Mouse (Mus musculus): Measurements from ENCODE around the gene Ccnt1.

Gene Ccnt1

DNA sequence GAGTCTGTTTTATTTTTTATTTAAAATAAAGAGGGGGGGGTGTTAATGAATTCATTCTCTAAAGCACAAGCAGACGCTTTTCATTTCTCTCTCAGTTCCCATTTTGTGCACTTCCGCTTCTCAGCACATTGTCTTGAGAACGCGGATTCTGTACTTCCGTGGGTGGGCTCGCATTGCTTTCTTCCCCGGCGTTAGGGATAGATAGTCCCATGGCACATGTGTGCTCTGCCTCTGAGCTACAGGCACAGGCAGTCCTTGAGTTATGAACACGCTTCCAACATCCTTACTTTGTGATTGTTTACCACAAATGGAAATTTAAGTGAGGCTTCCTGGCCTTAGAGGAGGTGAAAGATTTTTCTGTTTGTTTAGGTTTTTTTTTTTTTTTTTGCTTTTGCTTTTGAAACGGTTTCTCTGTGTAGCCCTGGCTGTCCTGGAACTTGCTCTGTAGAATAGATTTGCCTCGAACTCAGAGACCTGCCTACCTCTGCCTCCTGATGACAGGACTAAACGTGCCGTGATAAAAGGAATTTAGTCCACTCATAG lies 59.3 kb downstream of the Ccnt1 start:
- DNase-seq (ENCODE audit: low read depth in 1 of 2, low spot score in 2 of 2) = peak; percentile 40 to 46

DNA sequence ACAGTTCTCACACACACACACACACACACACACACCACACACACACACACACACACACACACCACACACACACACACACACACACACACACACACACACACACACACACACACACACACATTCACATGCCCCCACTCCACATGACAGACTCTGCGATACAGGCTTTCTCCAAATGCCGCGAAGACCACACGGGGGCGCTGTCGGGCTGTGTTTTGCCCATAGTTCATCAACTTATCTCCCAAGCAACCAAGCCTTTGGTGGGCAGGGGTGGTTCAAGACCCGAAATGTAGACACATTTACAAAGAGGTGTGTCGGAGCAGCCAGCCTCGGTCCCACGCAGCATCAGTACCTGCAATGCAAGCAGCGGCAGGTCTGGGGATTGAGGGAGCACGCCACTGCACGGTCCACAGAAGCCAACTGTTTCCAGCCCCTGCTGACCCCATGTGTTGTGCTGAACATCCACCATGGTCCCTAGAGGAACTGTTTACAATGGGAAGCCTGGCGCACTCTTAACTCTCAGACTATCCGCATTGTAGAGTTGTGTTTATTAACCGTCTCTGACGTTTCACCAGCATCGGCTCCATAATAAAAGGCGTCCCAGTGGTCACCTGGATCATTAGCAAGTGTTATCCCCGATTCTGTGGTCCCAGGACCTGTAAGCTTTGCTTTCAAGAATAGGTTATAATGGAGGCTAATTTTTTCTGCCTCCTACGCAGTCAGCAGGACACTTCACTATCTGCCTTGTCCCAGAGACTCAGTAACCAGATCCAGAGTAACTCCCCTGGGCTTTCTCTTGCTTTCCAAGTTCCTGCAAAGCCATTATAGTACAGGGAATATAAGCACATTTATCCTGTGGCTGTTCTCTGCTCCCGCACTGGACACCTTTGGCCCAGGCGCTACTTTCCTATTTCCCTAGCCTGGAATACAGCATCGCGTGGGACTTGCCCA lies 60.0 kb downstream of the Ccnt1 start:
- DNase-seq (ENCODE audit: low read depth in 1 of 2, low spot score in 2 of 2) = peak; percentile 26 to 69

DNA sequence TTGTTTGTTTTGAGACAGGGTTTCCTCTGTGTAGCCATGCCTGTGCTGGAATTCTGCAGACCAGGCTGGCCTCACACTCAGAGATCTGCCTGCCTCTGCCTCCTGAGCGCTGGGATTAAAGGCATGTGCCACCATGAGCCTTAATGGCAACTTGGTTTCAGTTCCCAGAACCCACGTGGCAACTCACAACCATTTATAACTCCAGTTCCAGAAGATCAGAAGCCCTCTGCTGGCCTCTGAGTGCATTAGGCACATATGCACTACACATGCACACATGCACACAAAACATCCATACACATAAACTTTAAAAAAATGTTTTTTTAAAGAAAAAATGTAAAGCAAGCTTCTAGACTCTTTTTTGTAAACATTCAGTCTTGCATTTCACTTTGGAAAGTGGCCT lies 61.3 kb downstream of the Ccnt1 start:
- DNase-seq (ENCODE audit: low read depth in 1 of 2, low spot score in 2 of 2) = no peak

DNA sequence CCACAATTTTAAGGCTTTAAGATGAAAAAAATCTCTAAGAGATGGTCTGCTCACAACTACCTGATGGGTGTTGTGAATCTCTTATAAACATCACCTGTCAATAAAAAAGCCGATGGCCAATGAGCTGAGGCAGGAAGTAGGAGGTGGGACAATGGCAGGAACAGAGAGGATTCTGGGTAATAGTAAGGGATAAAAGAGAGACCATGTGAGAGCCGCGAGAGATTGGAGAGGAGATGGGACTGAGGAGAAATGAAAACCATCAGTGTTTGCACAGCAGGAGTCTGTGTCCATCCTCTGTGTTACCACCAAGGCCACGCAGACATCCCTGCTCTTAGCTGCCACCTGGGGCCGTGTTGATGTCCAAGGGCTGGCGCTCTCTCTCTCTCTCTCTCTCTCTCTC lies 63.4 kb downstream of the Ccnt1 start:
- no peak for DNase-seq (ENCODE audit: low read depth in 1 of 2, low spot score in 2 of 2)

DNA sequence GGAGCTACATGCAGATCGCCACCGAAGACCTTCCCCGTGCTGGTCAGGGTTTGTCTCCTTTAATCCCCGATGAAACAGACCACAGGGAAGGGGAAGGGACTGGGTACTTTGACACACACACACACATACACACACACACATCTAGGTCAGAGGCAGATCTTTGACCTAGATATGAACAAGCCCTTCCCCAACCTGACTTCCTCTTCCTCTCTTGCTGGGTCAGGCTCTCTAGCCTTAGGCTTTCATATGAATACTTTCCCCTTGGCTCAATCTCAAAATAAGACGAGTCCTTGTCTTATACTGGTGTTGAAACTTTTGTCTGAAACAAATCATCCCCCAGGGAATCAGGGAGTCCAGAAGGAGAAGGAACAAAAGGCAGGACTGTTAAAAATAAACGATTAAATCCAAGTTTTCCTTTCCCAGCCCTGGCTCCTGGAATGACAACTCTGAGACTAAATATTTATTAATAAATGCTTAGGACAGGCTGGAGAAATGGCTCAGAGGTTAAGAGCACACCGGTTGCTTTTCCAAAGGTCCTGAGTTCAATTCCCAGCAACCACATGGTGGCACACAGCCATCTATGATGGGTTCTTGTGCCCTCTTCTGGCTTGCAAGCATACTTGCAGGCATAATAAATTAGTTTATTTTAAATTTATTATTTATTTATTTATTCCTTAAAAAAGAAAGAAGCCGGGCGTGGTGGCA lies 64.3 kb downstream of the Ccnt1 start:
- DNase-seq (ENCODE audit: low read depth in 1 of 2, low spot score in 2 of 2) = no peak

DNA sequence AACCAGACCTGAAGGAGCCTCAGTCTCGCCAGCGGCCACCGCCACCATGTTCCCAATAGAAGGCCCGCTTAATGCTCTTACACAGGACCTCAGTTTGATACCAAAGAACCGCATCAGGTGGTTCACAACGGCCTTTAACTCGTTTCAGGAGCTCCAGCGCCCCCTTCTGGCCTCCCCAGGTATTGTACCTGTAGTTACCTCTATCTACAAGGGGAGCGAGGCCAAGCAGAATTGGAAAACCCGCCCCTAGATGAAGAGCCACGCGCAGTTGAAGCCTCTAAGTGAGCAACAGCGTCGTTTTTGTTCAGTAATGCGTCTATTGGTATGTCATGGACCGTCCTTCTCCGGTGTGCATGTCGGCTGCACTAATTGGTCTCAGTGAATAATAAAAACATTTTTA lies 66.2 kb downstream of the Ccnt1 start:
- peak in 1 of 2 experiments; percentile 69 for DNase-seq (ENCODE audit: low read depth in 1 of 2, low spot score in 2 of 2)

DNA sequence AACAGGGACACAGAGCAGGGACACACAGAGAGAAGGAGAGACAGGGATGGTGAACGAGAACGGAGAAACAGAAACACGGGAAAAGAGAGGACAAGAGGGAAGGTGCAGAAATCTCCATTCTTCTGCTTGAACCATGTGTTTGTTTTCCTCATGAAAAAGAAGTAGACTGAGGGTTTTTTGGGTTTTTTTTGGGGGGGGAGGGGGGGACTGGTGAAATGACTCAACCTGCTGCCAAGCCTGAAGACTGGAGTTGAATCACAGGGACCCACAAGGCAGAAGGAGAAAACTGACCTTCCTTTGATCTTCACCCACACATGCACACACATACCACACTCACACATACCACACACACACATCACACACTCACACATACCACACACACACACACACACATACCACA lies 67.4 kb downstream of the Ccnt1 start:
- DNase-seq (ENCODE audit: low read depth in 1 of 2, low spot score in 2 of 2) = no peak

DNA sequence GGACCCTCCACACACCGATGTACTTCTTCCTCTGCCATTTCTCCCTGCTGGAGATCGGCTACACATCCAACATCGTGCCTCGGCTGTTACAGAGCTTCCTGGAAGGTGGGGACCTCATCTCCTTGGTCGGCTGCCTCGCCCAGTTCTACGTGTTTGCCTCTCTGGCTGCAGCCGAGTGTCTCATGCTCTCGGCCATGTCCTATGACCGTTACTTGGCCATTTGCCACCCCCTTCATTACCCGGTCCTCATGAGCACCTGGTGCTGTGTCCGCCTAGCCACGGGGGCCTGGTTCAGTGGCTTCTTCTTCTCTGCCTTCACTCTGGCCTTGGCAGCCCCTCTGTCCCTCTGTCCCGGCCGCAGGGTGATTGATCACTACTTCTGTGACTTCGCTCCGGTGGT lies 73.1 kb downstream of the Ccnt1 start:
- DNase-seq (ENCODE audit: low read depth in 1 of 2, low spot score in 2 of 2) = no peak

DNA sequence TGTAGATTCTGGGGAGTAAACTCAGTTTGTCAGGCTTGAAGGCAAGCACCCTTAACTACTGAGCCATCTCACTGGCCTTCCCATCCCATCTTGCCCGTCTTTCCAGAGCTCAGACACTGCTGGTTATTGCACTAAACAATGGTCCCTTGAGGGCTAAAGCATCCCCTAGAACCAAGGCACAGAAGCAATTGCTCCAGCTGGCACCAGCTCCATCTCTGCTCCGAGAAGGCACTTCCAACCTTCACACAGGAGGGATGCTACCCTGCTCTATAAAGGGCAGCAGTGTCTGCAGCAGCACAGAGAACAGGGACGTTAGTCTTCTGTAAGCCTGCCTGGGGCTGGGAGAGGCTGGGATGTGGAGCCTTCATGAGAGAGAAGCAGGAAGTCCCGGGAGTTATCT lies 78.6 kb downstream of the Ccnt1 start, which contains the start of gene Olfr279:
TSS of gene Olfr279 (plus strand) at position 301 of the 400 bp plus-strand sequence.
- no peak for DNase-seq (ENCODE audit: low read depth in 1 of 2, low spot score in 2 of 2)

DNA sequence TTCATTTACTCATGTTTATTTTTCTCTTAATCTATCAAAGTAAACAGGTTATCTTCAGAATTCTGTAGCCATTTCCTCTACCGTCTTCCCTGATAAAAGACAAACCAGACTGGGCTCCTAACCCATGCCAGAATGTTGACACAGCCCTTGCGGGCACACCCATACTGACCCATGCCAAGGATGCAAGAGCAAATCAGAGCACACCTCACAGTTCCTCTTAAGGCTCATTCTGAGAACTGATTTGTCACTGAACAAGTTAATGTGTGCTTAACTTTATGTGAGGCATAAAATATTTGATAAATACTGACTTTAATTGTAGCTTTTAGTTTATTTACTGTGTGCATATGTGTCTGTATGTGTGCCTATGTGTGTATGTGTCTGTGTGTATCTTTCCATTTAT lies 79.4 kb downstream of the Ccnt1 start:
- no peak for DNase-seq (ENCODE audit: low read depth in 1 of 2, low spot score in 2 of 2)
